Mouse (Mus musculus) embryonic stem cell, embryonic (primary cell): ENCODE results near the gene Wdr41.

Experiments
- CTCF ChIA-PET, 4 experiments: fragments of 300-600 bp in 2 of 4; fragments of 350-600 bp in 2 of 4; sonication (Branson Sonifier 250); formaldehyde crosslinking; loops; one replicate each; lab custom pipeline; 2022; ENCODE audit warnings: inconsistent platforms in 2 of 4; lab: Charles Lee
- POLR2A ChIA-PET, 4 experiments: fragments of 300-600 bp in 2 of 4; fragments of 350-600 bp in 2 of 4; sonication (Branson Sonifier 250); formaldehyde crosslinking; loops; one replicate each; lab custom pipeline; 2022; ENCODE audit warnings: antibody characterized with exemption in 4 of 4, inconsistent platforms in 1 of 4; lab: Charles Lee

Gene Wdr41

DNA sequence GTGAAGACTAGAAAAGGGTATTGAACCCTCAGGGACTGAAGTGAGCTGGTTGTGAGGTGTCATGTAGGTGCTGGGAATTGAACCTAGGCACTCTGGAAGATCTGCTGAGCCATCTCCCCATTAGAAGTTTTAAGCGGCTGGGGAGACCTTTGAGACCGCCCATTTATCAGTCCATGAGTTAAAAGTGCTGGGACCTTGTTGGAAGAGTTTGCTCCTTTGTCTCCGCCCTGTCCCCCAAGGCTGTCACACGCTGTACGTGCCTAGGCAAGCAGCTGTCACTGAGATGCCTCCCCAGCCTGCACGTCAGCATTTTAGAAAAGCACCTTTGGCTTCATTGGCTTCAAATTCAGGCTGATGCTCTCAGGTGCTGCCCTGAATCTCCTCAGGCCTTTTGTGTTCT lies 44.1 kb downstream of the Wdr41 start:
- CTCF ChIA-PET: interaction anchor here in 2 of 4 experiments (0.7 to 1.4 kb wide), 2 partner anchors 44 to 497 kb away, joined by 3 to 4 read pairs; partner anchors contain the start of gene Wdr41 (in 1 of the 2)
- POLR2A ChIA-PET: interaction anchor here in 3 of 4 experiments (0.5 to 1.4 kb wide), 3 partner anchors 19 to 441 kb away, joined by 3 read pairs; no protein-coding TSS in a partner anchor

GRCm38 (mm10) chr13:95030828-95031227 lies 54.7 kb downstream of the Wdr41 start:
- POLR2A ChIA-PET: no interaction called here

GRCm38 (mm10) chr13:95032127-95032831 lies 56.1 kb downstream of the Wdr41 start:
- POLR2A ChIA-PET: interaction anchor here in 2 of 4 experiments (0.6 to 0.9 kb wide), 3 partner anchors 9 to 1851 kb away, joined by 3 to 4 read pairs (median 3); no protein-coding TSS in a partner anchor
- CTCF ChIA-PET: interaction anchor here in 1 of 4 experiments (3.5 kb wide), 1 partner anchor 15 kb away, joined by 10 read pairs; no protein-coding TSS in a partner anchor

More at GRCm38 (mm10) chr13:95030828-95031227, 54.7 kb downstream of the Wdr41 start:
- CTCF ChIA-PET: interaction anchor here in 1 of 4 experiments (3.5 kb wide), 1 partner anchor 13 kb away, joined by 10 read pairs; no protein-coding TSS in a partner anchor

DNA sequence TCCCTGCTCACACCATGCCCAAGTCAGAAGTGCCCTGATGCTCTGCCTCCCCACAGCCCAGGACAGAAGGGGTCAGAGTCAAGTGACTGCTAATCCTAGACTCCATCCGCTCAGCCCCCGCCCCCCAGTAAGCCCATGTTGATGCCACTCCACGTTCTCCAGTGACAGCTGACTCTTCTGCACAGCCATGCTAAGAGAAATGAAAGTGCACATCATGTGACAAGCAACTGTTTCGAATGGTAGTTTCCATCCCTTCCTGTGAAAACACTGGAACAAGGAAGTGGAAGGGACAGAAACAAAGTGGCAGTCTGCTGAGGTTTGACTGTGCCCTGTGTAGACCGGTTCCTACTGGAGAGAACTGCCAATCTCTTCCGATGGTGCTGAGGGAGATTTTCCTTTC lies 56.8 kb downstream of the Wdr41 start:
- ChIA-PET POLR2A (interaction anchor here in 1 of 4 experiments (0.7 kb wide), 1 partner anchor 15 kb away, joined by 3 read pairs; no protein-coding TSS in a partner anchor), CTCF (interaction anchor here in 1 of 4 experiments (3.5 kb wide), 1 partner anchor 15 kb away, joined by 10 read pairs; no protein-coding TSS in a partner anchor)

DNA sequence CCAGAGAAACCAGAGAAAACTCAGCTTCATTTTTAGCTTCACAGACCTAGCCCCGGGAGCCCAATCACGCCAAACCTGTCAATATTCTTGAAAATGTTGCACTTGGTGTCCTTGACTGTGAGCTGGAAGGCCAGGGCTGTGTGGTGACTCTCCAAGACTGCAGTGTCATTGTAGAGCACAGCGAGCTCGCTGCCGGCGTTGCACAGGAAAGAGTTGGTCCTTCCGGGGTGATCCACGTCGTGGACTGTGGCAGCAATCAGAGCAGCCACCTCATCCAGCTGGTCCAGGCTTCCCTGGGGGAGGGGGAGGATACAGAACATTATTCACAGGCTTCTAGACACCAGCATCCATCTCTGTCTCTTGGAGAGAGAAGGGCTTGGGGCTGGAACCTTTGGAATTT lies 58.0 kb downstream of the Wdr41 start:
- ChIA-PET CTCF (interaction anchor here in 1 of 4 experiments (1.5 to 3.5 kb wide), 2 partner anchors 13 to 16 kb away, joined by 4 to 10 read pairs; no protein-coding TSS in a partner anchor), POLR2A (interaction anchor here in 2 of 4 experiments (0.6 to 1.3 kb wide), 4 partner anchors 9 to 390 kb away, joined by 3 to 4 read pairs (median 3); no protein-coding TSS in a partner anchor)

DNA sequence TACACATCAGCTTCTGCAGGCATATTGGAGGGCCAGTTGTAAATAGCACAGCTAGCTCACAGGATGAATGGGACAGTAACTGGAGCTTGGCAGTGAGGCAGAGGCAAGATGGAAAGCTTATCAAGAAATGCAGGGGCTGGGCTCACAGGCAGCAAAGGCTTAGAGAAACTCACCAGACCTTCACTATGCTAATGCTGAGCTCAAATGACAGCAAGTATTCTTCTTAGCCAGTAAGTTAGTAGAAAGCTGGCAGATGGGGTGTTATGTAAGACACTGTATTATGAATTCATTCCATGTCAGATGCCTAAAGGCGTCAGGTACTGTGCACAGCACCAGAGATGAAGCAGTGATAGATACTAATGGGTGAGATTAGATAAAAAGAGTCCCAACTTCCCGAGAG lies 58.6 kb downstream of the Wdr41 start:
- POLR2A ChIA-PET: interaction anchor here in 1 of 4 experiments (1.1 to 1.6 kb wide), 3 partner anchors 9 to 58 kb away, joined by 3 to 6 read pairs (median 4); partner anchors contain the start of gene Wdr41

DNA sequence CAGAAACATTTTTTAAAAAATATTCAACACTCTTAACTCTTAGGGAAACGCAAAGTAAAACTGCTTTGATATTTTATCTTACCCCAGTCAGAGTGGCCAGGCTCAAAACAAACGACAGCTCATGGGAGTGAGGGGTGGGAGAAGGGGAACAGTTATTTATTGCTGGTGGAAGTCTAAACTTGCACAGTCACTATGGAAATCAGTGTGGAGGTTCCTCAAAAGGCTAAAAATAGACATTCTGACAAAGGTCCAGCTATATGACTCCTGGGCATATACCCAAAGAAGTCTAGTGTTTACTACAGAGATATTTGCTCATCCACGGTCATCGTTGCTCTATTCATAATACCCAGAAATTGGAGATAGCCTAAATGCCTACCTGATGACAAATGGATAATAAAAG lies 62.1 kb downstream of the Wdr41 start:
- POLR2A ChIA-PET: no interaction called here
- CTCF ChIA-PET: no interaction called here

More for the DNA sequence above, 58.6 kb downstream of the Wdr41 start:
- CTCF ChIA-PET: interaction anchor here in 2 of 4 experiments (0.6 to 1.5 kb wide), 2 partner anchors 14 to 116 kb away, joined by 4 read pairs; no protein-coding TSS in a partner anchor

DNA sequence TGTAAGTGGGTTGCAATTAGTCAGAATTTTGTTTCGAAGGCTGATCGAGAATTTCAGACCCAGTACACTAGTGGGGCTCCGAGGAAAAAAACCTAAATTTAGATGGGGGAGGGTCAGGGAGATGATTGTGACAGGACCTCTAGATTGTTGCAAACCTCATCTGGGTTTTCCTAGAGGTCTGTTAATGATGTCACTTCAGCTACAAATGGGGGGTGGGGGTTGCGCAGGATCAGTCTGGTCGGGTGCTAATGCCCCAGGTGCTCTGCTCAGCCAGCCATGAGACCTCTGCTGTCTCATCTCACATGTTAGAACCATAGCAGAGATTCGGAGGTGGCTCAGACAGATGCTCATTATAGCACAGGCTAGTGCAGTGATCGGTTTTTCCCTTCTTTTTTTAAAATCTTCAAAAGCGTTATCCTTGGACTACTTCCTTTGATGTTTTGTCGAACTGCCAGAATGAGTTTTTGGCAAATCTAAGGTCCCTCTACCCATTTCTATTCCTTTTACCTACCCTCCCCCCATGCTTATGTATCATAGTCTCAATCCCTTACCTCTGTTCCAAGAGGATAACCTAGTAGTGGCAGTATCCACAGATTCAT lies 64.1 kb downstream of the Wdr41 start:
- CTCF ChIA-PET: interaction anchor here in 1 of 4 experiments (1.1 kb wide), 1 partner anchor 23 kb away, joined by 5 read pairs; no protein-coding TSS in a partner anchor
- POLR2A ChIA-PET: interaction anchor here in 3 of 4 experiments (0.6 to 1.9 kb wide), 4 partner anchors 8 to 259 kb away, joined by 3 to 7 read pairs (median 4); no protein-coding TSS in a partner anchor

DNA sequence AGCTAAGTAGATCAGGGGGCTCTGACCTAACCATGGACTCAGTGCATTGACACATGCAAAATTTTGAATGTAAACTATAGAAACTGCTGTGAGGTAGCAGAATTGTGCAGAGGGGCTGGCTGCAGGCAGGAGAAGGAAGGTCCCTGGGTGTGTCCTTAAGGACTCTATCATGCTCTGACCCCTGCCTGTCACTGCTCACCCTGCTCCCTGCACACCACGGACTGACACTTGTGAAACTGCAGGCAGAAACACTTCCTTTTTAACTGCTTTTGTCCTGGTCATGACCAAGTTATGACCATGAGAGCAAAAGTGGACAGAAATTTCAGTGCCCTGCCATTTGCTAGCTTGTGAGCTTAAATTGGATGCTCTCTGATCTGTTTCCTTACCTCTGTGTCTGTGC lies 68.0 kb downstream of the Wdr41 start:
- POLR2A ChIA-PET: interaction anchor here in 2 of 4 experiments (1.0 to 1.6 kb wide), 2 partner anchors 10 to 24 kb away, joined by 3 to 4 read pairs; no protein-coding TSS in a partner anchor
- CTCF ChIA-PET: interaction anchor here in 2 of 4 experiments (0.6 kb wide), 3 partner anchors 12 to 885 kb away, joined by 3 read pairs; no protein-coding TSS in a partner anchor

DNA sequence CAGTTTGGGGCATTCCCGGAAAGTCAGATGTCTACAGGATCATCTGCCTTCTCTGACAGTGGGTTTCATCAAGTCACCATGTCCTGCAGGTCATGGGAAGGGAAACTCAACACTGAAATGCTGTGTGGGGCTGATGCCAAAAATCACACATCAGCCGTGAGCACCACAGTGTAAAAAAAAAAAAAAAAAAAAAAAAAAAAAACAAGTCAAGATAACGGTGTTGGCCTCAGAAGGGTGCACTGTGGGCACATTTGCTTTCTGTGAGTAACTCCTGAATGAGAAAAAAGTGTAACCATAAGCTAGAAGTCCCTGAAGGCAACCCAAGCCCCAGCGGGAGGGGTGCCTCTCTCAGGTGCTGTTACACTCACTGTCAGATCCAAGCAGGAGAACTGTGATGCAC lies 74.3 kb downstream of the Wdr41 start:
- ChIA-PET CTCF (interaction anchor here in 1 of 4 experiments (0.9 kb wide), 1 partner anchor 75 kb away, joined by 3 read pairs; the partner anchor contains the start of gene Wdr41), POLR2A (interaction anchor here in 2 of 4 experiments (0.7 kb wide), 3 partner anchors 124 to 447 kb away, joined by 3 to 5 read pairs (median 4); no protein-coding TSS in a partner anchor)

DNA sequence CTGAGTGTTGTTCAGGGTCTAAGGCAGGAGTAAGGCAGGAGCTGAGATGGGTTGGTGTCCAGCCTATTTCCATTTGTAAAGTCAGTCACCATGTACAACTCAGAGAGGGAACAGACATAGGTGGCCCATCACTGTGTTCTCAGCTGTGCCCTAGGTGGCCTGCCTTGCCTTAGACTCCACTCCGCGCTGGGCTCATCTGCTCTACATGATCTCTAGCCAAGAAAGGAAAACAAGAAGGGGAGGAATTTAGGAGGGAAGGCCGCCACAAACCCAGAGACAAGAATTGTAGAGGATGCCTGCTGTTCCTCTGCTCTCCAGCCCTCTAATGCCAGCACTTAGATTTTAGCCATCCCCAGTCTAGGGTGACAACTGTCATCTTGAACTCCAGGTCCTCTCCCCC lies 76.3 kb downstream of the Wdr41 start:
- CTCF ChIA-PET: interaction anchor here in 2 of 4 experiments (0.6 kb wide), 2 partner anchors 18 to 1196 kb away, joined by 4 to 6 read pairs; no protein-coding TSS in a partner anchor
- POLR2A ChIA-PET: interaction anchor here in 1 of 4 experiments (0.6 to 0.7 kb wide), 2 partner anchors 26 to 139 kb away, joined by 3 to 4 read pairs; no protein-coding TSS in a partner anchor

DNA sequence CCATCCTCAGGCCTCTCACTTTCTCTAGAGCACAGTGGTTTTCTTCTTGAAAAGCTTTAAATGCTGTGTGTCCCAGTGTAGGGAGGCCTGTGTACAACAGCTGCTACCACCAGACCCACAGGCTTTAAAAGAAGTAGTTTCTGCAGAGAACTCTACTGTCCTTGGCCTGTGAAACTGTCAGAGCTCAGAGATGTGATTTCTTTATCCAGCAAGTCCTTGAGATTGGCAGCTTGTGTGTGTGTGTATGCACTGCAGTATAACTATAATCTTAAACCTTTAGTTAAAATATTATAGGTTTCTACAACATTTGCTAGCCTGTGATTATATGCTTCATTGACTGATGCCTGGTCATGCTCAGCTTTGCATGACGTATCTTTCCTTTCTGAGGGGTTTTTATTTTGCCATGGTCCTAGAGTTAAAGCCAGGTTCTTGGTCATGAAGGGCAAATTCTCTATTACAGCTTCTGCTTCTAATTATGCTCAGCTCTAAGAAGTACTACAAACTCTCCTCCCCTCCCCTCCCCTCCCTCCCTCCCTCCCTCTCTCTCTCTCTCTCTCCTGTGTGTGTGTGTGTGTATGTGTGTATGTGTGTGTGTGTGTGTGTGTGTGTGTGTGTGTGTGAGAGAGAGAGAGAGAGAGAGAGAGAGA lies 79.7 kb downstream of the Wdr41 start:
- ChIA-PET CTCF (interaction anchor here in 2 of 4 experiments (0.7 to 0.9 kb wide), 2 partner anchors 12 to 38 kb away, joined by 3 read pairs; no protein-coding TSS in a partner anchor), POLR2A (interaction anchor here in 1 of 4 experiments (1.0 kb wide), 1 partner anchor 22 kb away, joined by 3 read pairs; no protein-coding TSS in a partner anchor)

- POLR2A ChIA-PET: interaction anchor here in 1 of 4 experiments (0.5 kb wide), 1 partner anchor 159 kb away, joined by 6 read pairs; no protein-coding TSS in a partner anchor
- CTCF ChIA-PET: no interaction called here
Observed at GRCm38 (mm10) chr13:95056501-95057280, 80.5 kb downstream of the Wdr41 start.

GRCm38 (mm10) chr13:95058885-95059284 lies 82.7 kb downstream of the Wdr41 start:
- CTCF ChIA-PET: no interaction called here
- POLR2A ChIA-PET: no interaction called here

DNA sequence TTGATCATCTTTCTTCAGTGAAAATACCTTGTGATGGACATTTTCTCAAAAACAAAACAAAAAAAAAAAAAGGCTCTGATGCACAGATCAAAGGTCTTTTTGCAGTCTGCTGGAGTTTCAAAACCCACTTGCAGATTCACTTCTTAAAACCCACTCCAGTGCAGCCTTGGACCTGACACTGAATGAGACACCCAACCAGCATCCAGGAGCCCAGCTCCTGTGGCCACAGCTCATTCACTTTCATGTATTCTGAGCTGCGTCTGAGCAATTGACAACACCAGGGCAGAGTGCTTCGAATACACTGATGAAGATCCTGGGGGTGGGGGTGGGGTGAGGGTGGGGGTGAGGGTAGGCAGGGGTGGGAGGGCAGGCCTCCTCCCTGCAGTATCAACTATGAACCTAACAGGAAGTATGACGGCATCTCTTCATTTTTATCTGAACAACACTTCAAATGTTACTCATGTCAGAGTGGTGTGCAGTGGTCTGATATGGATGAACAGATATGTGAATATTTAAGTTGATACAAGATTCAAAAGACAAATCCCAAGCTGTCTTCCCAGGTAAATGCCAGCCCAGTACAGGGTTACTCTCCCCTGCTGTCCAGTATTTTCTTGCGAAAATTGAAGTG lies 87.4 kb downstream of the Wdr41 start:
- CTCF ChIA-PET: interaction anchor here in 1 of 4 experiments (3.1 kb wide), 1 partner anchor 45 kb away, joined by 12 read pairs; no protein-coding TSS in a partner anchor
- POLR2A ChIA-PET: interaction anchor here in 1 of 4 experiments (0.7 kb wide), 1 partner anchor 39 kb away, joined by 4 read pairs; no protein-coding TSS in a partner anchor

DNA sequence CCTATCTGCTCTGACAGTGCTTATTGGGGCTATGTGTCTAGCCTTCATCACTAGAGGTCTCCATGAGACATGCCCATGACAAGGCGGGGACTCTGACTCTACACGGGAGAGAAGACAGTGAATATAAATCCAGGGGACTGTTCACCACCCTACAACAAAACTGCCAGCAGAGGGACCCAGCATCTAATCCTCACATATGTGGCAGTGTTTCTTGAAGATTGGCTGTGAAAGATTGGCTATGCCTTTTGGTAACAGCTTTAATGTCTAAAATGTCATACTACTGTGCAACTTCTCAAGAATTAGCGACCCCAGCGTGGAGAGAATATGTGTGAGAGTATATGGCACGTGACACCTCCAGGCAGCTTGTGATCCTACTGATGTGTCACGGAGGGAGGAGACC lies 91.7 kb downstream of the Wdr41 start:
- ChIA-PET CTCF (no interaction called here), POLR2A (no interaction called here)
